Comparison of ENCODE assay signal across 13 mouse cellular contexts in the genomic region with DNA sequence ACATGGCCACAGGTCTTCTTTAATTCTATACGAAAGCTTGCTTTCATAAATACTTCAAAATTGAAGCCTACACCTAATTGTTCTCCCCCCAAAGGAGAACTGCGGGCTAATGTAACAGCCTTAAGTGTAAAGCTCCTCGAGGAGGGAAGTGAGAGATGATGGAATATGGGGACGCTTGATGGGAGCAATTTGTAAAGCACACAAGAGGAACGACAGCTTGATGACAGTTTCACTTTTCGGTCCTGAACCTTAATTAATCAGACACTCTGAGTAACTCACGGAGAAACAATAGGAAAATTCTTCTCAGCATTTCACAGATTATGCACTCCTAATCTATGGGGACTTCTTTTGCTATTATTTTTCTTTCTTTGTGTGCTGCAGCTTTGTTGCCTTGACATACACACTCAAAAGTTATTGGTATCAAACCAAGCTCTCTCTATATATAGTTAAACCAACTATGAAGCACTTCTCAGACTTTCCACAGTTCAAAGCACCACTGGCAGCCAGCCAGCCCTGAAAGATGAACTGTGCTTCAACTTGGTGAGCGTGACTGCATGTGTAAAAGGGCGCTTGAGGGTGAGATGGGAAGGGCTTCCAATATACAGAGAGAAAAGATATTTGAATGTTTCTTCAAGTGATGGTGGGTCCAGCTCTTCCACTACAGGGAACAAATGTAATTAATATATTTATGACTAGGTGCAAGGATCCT.
DNase-seq lines count a peak whose midpoint lies in the region; ATAC-seq and TF ChIP-seq lines count a peak whose summit lies in the region.
"Had no signal": no experiment of that assay in that cellular context is flagged by ENCODE, and none has a peak within 500 bp of the region (broad histone marks: within the 10 kb centered on the region; RNA-seq: fewer than 3 reads in every experiment).

No protein-coding gene starts in this region.

- no peaks in the 10 kb centered on the region for H3K36me3 ChIP-seq in heart, embryonic 11.5 days (ENCODE audit: control insufficient read depth, insufficient read depth, low read length)
- H3K36me3 ChIP-seq in midbrain, embryonic 14.5 days (ENCODE audit: control insufficient read depth, insufficient read depth, low read length): no peaks in the 10 kb centered on the region
- H3K36me3 ChIP-seq in midbrain, embryonic 16.5 days (ENCODE audit: control insufficient read depth, insufficient read depth, low read length): no peaks in the 10 kb centered on the region
- H3K36me3 ChIP-seq in kidney, adult 2 months (ENCODE audit: control insufficient read depth, insufficient read depth, low read length): no peaks in the 10 kb centered on the region
- H3K36me3 ChIP-seq: forebrain, embryonic 15.5 days; limb, embryonic 12.5 days had no signal

- peak overlapping the region; percentile 40 for H3K4me2 ChIP-seq in heart, embryonic 11.5 days
- no peak overlapping the region for H3K4me2 ChIP-seq in midbrain, embryonic 14.5 days (ENCODE audit: low read length)
- H3K4me2 ChIP-seq in midbrain, embryonic 16.5 days (ENCODE audit: low read length): no peak overlapping the region
- H3K4me2 ChIP-seq: forebrain, embryonic 15.5 days; limb, embryonic 12.5 days had no signal

- 39% methylated on average over 9 of the region's 9 CpGs for WGBS in heart, embryonic 11.5 days (ENCODE audit: insufficient replicate concordance)
- WGBS in midbrain, embryonic 14.5 days: 69% methylated on average over 9 of the region's 9 CpGs
- 62% methylated on average over 9 of the region's 9 CpGs for WGBS in midbrain, embryonic 16.5 days
- WGBS in kidney, adult 2 months: 29% methylated on average over 9 of the region's 9 CpGs

- ATAC-seq in heart, embryonic 11.5 days (replicated peaks; ENCODE audit: insufficient number of reproducible peaks, low FRiP score, low TSS enrichment): 0 out of 2 replicates have a peak, but pooled peaks have one; percentile 63
- ATAC-seq in midbrain, embryonic 14.5 days (ENCODE audit: low FRiP score, low TSS enrichment): no peak
- no peak for ATAC-seq in midbrain, embryonic 16.5 days
- ATAC-seq: forebrain, embryonic 15.5 days had no signal

- TF ChIP-seq CTCF in kidney, adult 2 months (conservative IDR thresholded peaks at IDR 0.05; ENCODE audit: insufficient read depth, insufficient read length, low read depth, low read length): no peak

- DNase-seq in heart, adult 9 months (ENCODE audit: low spot score in 2 of 2): no peak
- peak; percentile 42 for DNase-seq in midbrain, embryonic 14.5 days
- DNase-seq in kidney, adult 2 months: peak; percentile 50
- DNase-seq in retina, postnatal 7 days (ENCODE audit: low read depth, low spot score): peak; percentile 9
- DNase-seq in layer of hippocampus, adult 9-10 months (ENCODE audit: low spot score): no peak
- DNase-seq: adrenal gland, adult 2 months; cerebellum, postnatal 36 days; thymus, postnatal 36 days had no signal

- peak overlapping the region; percentile 46; the same call in 1 of the 2 replicates for H3K27ac ChIP-seq in heart, embryonic 11.5 days (ENCODE audit: low read depth, low read length)
- no peak overlapping the region for H3K27ac ChIP-seq in midbrain, embryonic 14.5 days (replicated peaks; ENCODE audit: low read depth, low read length)
- H3K27ac ChIP-seq in midbrain, embryonic 16.5 days (ENCODE audit: low read length): no peak overlapping the region
- no peak overlapping the region for H3K27ac ChIP-seq in kidney, adult 2 months (ENCODE audit: insufficient read depth, low read depth, low read length)
- H3K27ac ChIP-seq: forebrain, embryonic 15.5 days; limb, embryonic 12.5 days had no signal

- H3K4me3 ChIP-seq in heart, embryonic 11.5 days (ENCODE audit: low read depth, low read length): no peak overlapping the region
- no peak overlapping the region for H3K4me3 ChIP-seq in midbrain, embryonic 14.5 days (replicated peaks; ENCODE audit: low read depth, low read length)
- no peak overlapping the region for H3K4me3 ChIP-seq in midbrain, embryonic 16.5 days (ENCODE audit: low read depth, low read length)
- H3K4me3 ChIP-seq in kidney, adult 2 months (ENCODE audit: insufficient read depth, low read depth, low read length): no peak overlapping the region
- H3K4me3 ChIP-seq: forebrain, embryonic 15.5 days; limb, embryonic 12.5 days; megakaryocyte, embryonic 14.5 days had no signal

- TF ChIP-seq POLR2A in kidney, adult 2 months (IDR thresholded peaks at IDR 0.05; ENCODE audit: low read depth, low read length): no peak

- H3K27me3 ChIP-seq in heart, embryonic 11.5 days (ENCODE audit: control insufficient read depth, insufficient read depth, low read length): no peaks in the 10 kb centered on the region
- H3K27me3 ChIP-seq in midbrain, embryonic 14.5 days (ENCODE audit: control insufficient read depth, insufficient read depth, low read length): no peaks in the 10 kb centered on the region
- no peaks in the 10 kb centered on the region for H3K27me3 ChIP-seq in midbrain, embryonic 16.5 days (ENCODE audit: control insufficient read depth, insufficient read depth, low read depth, low read length)
- H3K27me3 ChIP-seq in kidney, adult 2 months (replicated peaks; ENCODE audit: control insufficient read depth, insufficient read depth, low read length): no peaks in the 10 kb centered on the region
- H3K27me3 ChIP-seq: forebrain, embryonic 15.5 days; limb, embryonic 12.5 days; megakaryocyte, embryonic 14.5 days had no signal

- H3K9ac ChIP-seq in heart, embryonic 11.5 days (ENCODE audit: low read depth, low read length): no peak overlapping the region
- H3K9ac ChIP-seq in midbrain, embryonic 14.5 days (replicated peaks; ENCODE audit: low read length): no peak overlapping the region
- H3K9ac ChIP-seq in midbrain, embryonic 16.5 days (ENCODE audit: low read depth, low read length): no peak overlapping the region
- H3K9ac ChIP-seq: forebrain, embryonic 15.5 days; limb, embryonic 12.5 days had no signal

- no peaks in the 10 kb centered on the region for H3K4me1 ChIP-seq in heart, embryonic 11.5 days (ENCODE audit: control insufficient read depth, insufficient read depth, low read length)
- no peaks in the 10 kb centered on the region for H3K4me1 ChIP-seq in midbrain, embryonic 14.5 days (ENCODE audit: control insufficient read depth, insufficient read depth, low read length)
- no peaks in the 10 kb centered on the region for H3K4me1 ChIP-seq in midbrain, embryonic 16.5 days (ENCODE audit: control insufficient read depth, insufficient read depth, low read length)
- no peaks in the 10 kb centered on the region for H3K4me1 ChIP-seq in kidney, adult 2 months (ENCODE audit: control insufficient read depth, insufficient read depth, low read length)
- H3K4me1 ChIP-seq: limb, embryonic 12.5 days; megakaryocyte, embryonic 14.5 days had no signal

- H3K9me3 ChIP-seq in heart, embryonic 11.5 days (replicated peaks; ENCODE audit: control insufficient read depth, low read length): no peaks in the 10 kb centered on the region
- H3K9me3 ChIP-seq in midbrain, embryonic 14.5 days (ENCODE audit: control insufficient read depth, low read length): no peaks in the 10 kb centered on the region
- H3K9me3 ChIP-seq in midbrain, embryonic 16.5 days (replicated peaks; ENCODE audit: control insufficient read depth, low read length, poor library complexity, severe bottlenecking): no peaks in the 10 kb centered on the region
- H3K9me3 ChIP-seq: forebrain, embryonic 15.5 days; limb, embryonic 12.5 days had no signal

Comparison
In these comparisons a context has a peak if more than half of its experiments do, and no peak if none do; other contexts are left out.
1. DNase-seq: peak in midbrain, embryonic 14.5 days (single experiment), kidney, adult 2 months (single experiment) and retina, postnatal 7 days (single experiment); none in heart, adult 9 months (0 of 2) and layer of hippocampus, adult 9-10 months (single experiment).